Mouse (Mus musculus) intestine, postnatal 0 days (tissue): ENCODE data around the gene Ptk7. TPM values are rescaled to one million over a fixed set of nuclear protein-coding genes. Genes with fewer than 3 reads are reported as not detected.
"Not testable (repeated sequence)": the region's sequence is repeated elsewhere in the genome, so short reads cannot be mapped to it uniquely, and the experiment has no call there.

Experiments
- ATAC-seq: fragments of 200-750 bp; cut with Nextera tagmentation; 2 replicates; pipeline ENCODE4 v1.8.0; 2017; ENCODE audit warnings: mild to moderate bottlenecking, moderate TSS enrichment, moderate library complexity
- H3K27ac ChIP-seq: fragments of 300-500 bp; sonication (generic); 2 replicates; pipeline ENCODE4 v1.5.1; 2014; ENCODE audit warnings: mild to moderate bottlenecking, low read depth, low read length, moderate library complexity
- H3K27me3 ChIP-seq: fragments of 300-500 bp; sonication (generic); replicated peaks from 2 replicates; pipeline ENCODE4 v1.6.1; 2014; ENCODE audit warnings: low read length, mixed read lengths; ENCODE audit not compliant: control insufficient read depth, insufficient read depth
- H3K36me3 ChIP-seq: fragments of 300-500 bp; sonication (generic); 2 replicates; pipeline ENCODE4 v1.6.1; 2014; ENCODE audit warnings: mild to moderate bottlenecking, moderate library complexity; ENCODE audit not compliant: control insufficient read depth, insufficient read depth
- H3K4me1 ChIP-seq: fragments of 300-500 bp; sonication (generic); replicated peaks from 2 replicates; pipeline ENCODE4 v1.6.1; 2014; ENCODE audit warnings: antibody characterized with exemption, low read length, mixed read lengths; ENCODE audit not compliant: control insufficient read depth, insufficient read depth
- H3K4me2 ChIP-seq: fragments of 300-500 bp; sonication (generic); replicated peaks from 2 replicates; pipeline ENCODE4 v1.6.1; 2014; ENCODE audit warnings: low read depth, mild to moderate bottlenecking, moderate library complexity
- H3K4me3 ChIP-seq: fragments of 300-500 bp; sonication (generic); 2 replicates; pipeline ENCODE4 v1.5.1; 2014; ENCODE audit warnings: low read depth, low read length
- H3K9ac ChIP-seq: fragments of 300-500 bp; sonication (generic); 2 replicates; pipeline ENCODE4 v1.6.1; 2014; ENCODE audit warnings: mild to moderate bottlenecking, low read depth, low read length
- H3K9me3 ChIP-seq: fragments of 300-500 bp; sonication (generic); 2 replicates; pipeline ENCODE4 v1.6.1; 2016; ENCODE audit warnings: mixed run types; ENCODE audit not compliant: control insufficient read depth
- CTCF ChIP-seq: sonication (generic); IDR thresholded peaks from 2 replicates; pipeline ENCODE4 v1.5.1; 2016; ENCODE audit warnings: low read depth, mild to moderate bottlenecking, control low read depth, antibody characterized with exemption, moderate library complexity
- WGBS: fragments of 180-500 bp; shearing (Covaris S2); extraction: QIAGEN DNeasy Blood & Tissue Kit; methylation state at CpG from one replicate; pipeline ENCODE4 v1.1.7; 2014; 5-methylcytosine and 5-hydroxymethylcytosine counted together
- polyA plus RNA-seq: library from polyadenylated mRNA; unstranded; fragments of >200 nt; fragmentation: Nextera tagmentation; extraction: Ambion mirVana; gene quantifications from 2 replicates; pipeline ENCODE4 v1.2.1, GENCODE M21; 2015

The Ptk7 gene
- polyA plus RNA-seq, 1 experiment from 2014 or later: 14.7 TPM

- H3K9ac ChIP-seq: no peak overlapping the region
- 78% methylated on average over 5 of the region's 5 CpGs for WGBS
- H3K4me2 ChIP-seq: no peak overlapping the region
- H3K27me3 ChIP-seq: no peaks in the 10 kb centered on the region
- no peak for ATAC-seq
- no peak overlapping the region for H3K27ac ChIP-seq
- H3K9me3 ChIP-seq: no peaks in the 10 kb centered on the region
- H3K4me3 ChIP-seq: no peak overlapping the region
- TF ChIP-seq CTCF: no peak
- no peaks in the 10 kb centered on the region; the same call in 1 of the 2 replicates for H3K36me3 ChIP-seq
- 0 out of 2 replicates have a peak, but pooled peaks cover 4% of the 10 kb centered on the region for H3K4me1 ChIP-seq
These were observed 71.2 kb downstream of the Ptk7 start for GRCm38 (mm10) chr17:46558151-46558550.

- not testable (repeated sequence) for H3K36me3 ChIP-seq, H3K4me1 ChIP-seq, ATAC-seq, H3K27me3 ChIP-seq, H3K9ac ChIP-seq, H3K27ac ChIP-seq, H3K9me3 ChIP-seq, H3K4me3 ChIP-seq
- peak overlapping the region; percentile 96 for H3K4me2 ChIP-seq
These were observed 72.0 kb downstream of the Ptk7 start for GRCm38 (mm10) chr17:46557321-46557720.

GRCm38 (mm10) chr17:46556584-46556945 lies 72.7 kb downstream of the Ptk7 start:
- H3K9ac ChIP-seq: peak overlapping the region; percentile 97
- peak; percentile 1 for ATAC-seq
- H3K27ac ChIP-seq: peak overlapping the region; percentile 88; the same call in 1 of the 2 replicates
- H3K9me3 ChIP-seq: no peaks in the 10 kb centered on the region
- WGBS: under 1% methylated on average over 11 of the region's 11 CpGs
- peak overlapping the region; percentile 96 for H3K4me2 ChIP-seq
- no peaks in the 10 kb centered on the region for H3K27me3 ChIP-seq
- H3K4me1 ChIP-seq: 0 out of 2 replicates have a peak, but pooled peaks cover 4% of the 10 kb centered on the region
- H3K36me3 ChIP-seq: peaks cover 5% of the 10 kb centered on the region; the same call in 1 of the 2 replicates
- peak overlapping the region; percentile 94 for H3K4me3 ChIP-seq
- TF ChIP-seq CTCF: no peak

- H3K4me3 ChIP-seq: peak within 1 kb of the TSS; percentile 94
- no peaks in the 10 kb centered on the region for H3K9me3 ChIP-seq
- H3K4me2 ChIP-seq: peak within 1 kb of the TSS; percentile 96
- peak within 1 kb of the TSS; percentile 88 for H3K27ac ChIP-seq
- H3K4me1 ChIP-seq: 0 out of 2 replicates have a peak, but pooled peaks cover 4% of the 10 kb centered on the region
- peaks cover 11% of the 10 kb centered on the region for H3K36me3 ChIP-seq
- H3K27me3 ChIP-seq: no peaks in the 10 kb centered on the region
- peak; percentile 91 for ATAC-seq
- under 1% methylated on average over 86 of the region's 87 CpGs for WGBS
- peak within 1 kb of the TSS; percentile 97 for H3K9ac ChIP-seq
- peak; percentile 67 for TF ChIP-seq CTCF
These were observed 73.4 kb downstream of the Ptk7 start, which contains the start of gene Srf for GRCm38 (mm10) chr17:46555673-46556583. Gene Srf (minus strand): TSS chr17:46556175.

GRCm38 (mm10) chr17:46554977-46555672 lies 74.2 kb downstream of the Ptk7 start:
- Histone ChIP-seq H3K27ac (peak overlapping the region; percentile 88), H3K36me3 (peaks cover 19% of the 10 kb centered on the region), H3K4me3 (peak overlapping the region; percentile 94), H3K4me1 (0 out of 2 replicates have a peak, but pooled peaks cover 4% of the 10 kb centered on the region), H3K9ac (peak overlapping the region; percentile 97), H3K27me3 (no peaks in the 10 kb centered on the region), H3K4me2 (peak overlapping the region; percentile 96), H3K9me3 (no peaks in the 10 kb centered on the region)
- no peak for ATAC-seq
- WGBS: under 1% methylated on average over 67 of the region's 75 CpGs
- no peak for TF ChIP-seq CTCF

GRCm38 (mm10) chr17:46554646-46554976 lies 74.7 kb downstream of the Ptk7 start:
- TF ChIP-seq CTCF: no peak
- ATAC-seq: no peak
- Histone ChIP-seq H3K36me3 (peaks cover 25% of the 10 kb centered on the region), H3K9ac (peak overlapping the region; percentile 97), H3K4me1 (0 out of 2 replicates have a peak, but pooled peaks cover 4% of the 10 kb centered on the region), H3K4me2 (peak overlapping the region; percentile 96), H3K9me3 (no peaks in the 10 kb centered on the region), H3K4me3 (peak overlapping the region; percentile 94), H3K27ac (no peak overlapping the region), H3K27me3 (no peaks in the 10 kb centered on the region)
- WGBS: 0% methylated on average over 11 of the region's 11 CpGs
